Mouse (Mus musculus): ENCODE data around the gene Hyal2.

Gene Hyal2
- long read RNA-seq, experiment 1, transcript Hyal2-201 (4 exons, 1,893 nt) = major isoform, 14 of 22 reads
- long read RNA-seq, experiment 1, partial matches to known transcripts = 0 of 22 reads
- long read RNA-seq, experiment 1, other reads (novel, unspliced or antisense) = 4 of 22 reads
- long read RNA-seq, experiment 2, transcript Hyal2-201 (4 exons, 1,893 nt) = major isoform, 17 of 23 reads
- long read RNA-seq, experiment 2, partial matches to known transcripts = 1 of 23 reads
- long read RNA-seq, experiment 2, other reads (novel, unspliced or antisense) = 4 of 23 reads

GRCm38 (mm10) chr9:107567702-107568319 is at the start of gene Hyal2:
Gene Hyal2 (plus strand): TSS chr9:107567945.
- intact Hi-C loops (cut with DNase I) = no loop called here

- intact Hi-C loops (cut with DNase I) = no loop called here
Observed at GRCm38 (mm10) chr9:107520331-107520730, 47.4 kb upstream of the Hyal2 start.

- intact Hi-C loops (cut with DNase I) = no loop called here
Observed at GRCm38 (mm10) chr9:107521190-107521589, 46.6 kb upstream of the Hyal2 start.

GRCm38 (mm10) chr9:107521711-107522399 is 45.9 kb upstream of the Hyal2 start:
- intact Hi-C loops (cut with DNase I) = no loop called here

GRCm38 (mm10) chr9:107522400-107522711 is 45.4 kb upstream of the Hyal2 start:
- intact Hi-C loops (cut with DNase I) = no loop called here

- intact Hi-C loops (cut with DNase I) = no loop called here
Observed at GRCm38 (mm10) chr9:107526198-107527026, 41.3 kb upstream of the Hyal2 start.

- intact Hi-C loops (cut with DNase I) = no loop called here
Observed at GRCm38 (mm10) chr9:107533791-107534407, 33.8 kb upstream of the Hyal2 start, which contains the start of gene Tmem115. Gene Tmem115 (plus strand): TSS chr9:107533945.

GRCm38 (mm10) chr9:107534408-107535202 is 33.1 kb upstream of the Hyal2 start:
- intact Hi-C loops (cut with DNase I) = no loop called here

GRCm38 (mm10) chr9:107538231-107538630 is 29.5 kb upstream of the Hyal2 start:
- intact Hi-C loops (cut with DNase I) = no loop called here

GRCm38 (mm10) chr9:107538711-107539110 is 29.0 kb upstream of the Hyal2 start:
- intact Hi-C loops (cut with DNase I) = no loop called here

GRCm38 (mm10) chr9:107539940-107540339 is 27.8 kb upstream of the Hyal2 start:
- intact Hi-C loops (cut with DNase I) = no loop called here

GRCm38 (mm10) chr9:107540420-107540819 is 27.3 kb upstream of the Hyal2 start:
- intact Hi-C loops (cut with DNase I) = no loop called here

- intact Hi-C loops (cut with DNase I) = no loop called here
Observed at GRCm38 (mm10) chr9:107541005-107541404, 26.7 kb upstream of the Hyal2 start.

- intact Hi-C loops (cut with DNase I) = no loop called here
Observed at GRCm38 (mm10) chr9:107541474-107542351, 26.0 kb upstream of the Hyal2 start, which contains the start of the genes Cyb561d2 and Nprl2. Gene Cyb561d2 (minus strand): TSS chr9:107542193. Gene Nprl2 (plus strand): TSS chr9:107542226.

GRCm38 (mm10) chr9:107542352-107542686 is 25.4 kb upstream of the Hyal2 start:
- intact Hi-C loops (cut with DNase I) = no loop called here

GRCm38 (mm10) chr9:107542721-107543120 is 25.0 kb upstream of the Hyal2 start:
- intact Hi-C loops (cut with DNase I) = no loop called here

- intact Hi-C loops (cut with DNase I) = no loop called here
Observed at GRCm38 (mm10) chr9:107543299-107543698, 24.4 kb upstream of the Hyal2 start.

GRCm38 (mm10) chr9:107544196-107544700 is 23.5 kb upstream of the Hyal2 start:
- intact Hi-C loops (cut with DNase I) = no loop called here

GRCm38 (mm10) chr9:107544729-107545128 is 23.0 kb upstream of the Hyal2 start:
- intact Hi-C loops (cut with DNase I) = no loop called here

All from adrenal gland (tissue).